Mouse (Mus musculus) layer of hippocampus, adult 2 months (tissue): Measurements from ENCODE around the gene Clpb. TPM values are rescaled to one million over a fixed set of nuclear protein-coding genes. Genes with fewer than 3 reads are reported as not detected.

Source experiments
- DNase-seq, 2 experiments: peaks; one replicate each; pipeline ENCODE4 v3.0.0; 2022; ENCODE audit warnings: low spot score in 2 of 2
- H3K27ac ChIP-seq: fragments of 200-600 bp; 2 replicates; pipeline ENCODE4 v1.8.1; 2022
- H3K4me3 ChIP-seq: fragments of 200-600 bp; 2 replicates; pipeline ENCODE4 v1.8.1; 2022; ENCODE audit warnings: mild to moderate bottlenecking
- CTCF ChIP-seq: fragments of 200-600 bp; conservative IDR thresholded peaks from 2 replicates; pipeline ENCODE4 v1.8.1; 2022; ENCODE audit warnings: antibody characterized with exemption, mild to moderate bottlenecking, moderate library complexity
- total RNA-seq, 2 experiments: library from RNA; stranded (reverse); gene quantifications; 2 replicates each; pipeline ENCODE4 v1.2.3; 2021

Clpb gene
- total RNA-seq, 2 experiments from 2014 or later, result 53.5 to 55.0 TPM

- DNase-seq, result no peak
- no peak for TF ChIP-seq CTCF
- H3K27ac ChIP-seq, result no peak overlapping the region
- H3K4me3 ChIP-seq, result no peak overlapping the region
Measured at GRCm38 (mm10) chr7:101753492-101753891, 90.1 kb downstream of the Clpb start.

GRCm38 (mm10) chr7:101754416-101754815 is 91.0 kb downstream of the Clpb start:
- Histone ChIP-seq H3K27ac (no peak overlapping the region), H3K4me3 (no peak overlapping the region)
- TF ChIP-seq CTCF, result no peak
- DNase-seq, result no peak

DNA sequence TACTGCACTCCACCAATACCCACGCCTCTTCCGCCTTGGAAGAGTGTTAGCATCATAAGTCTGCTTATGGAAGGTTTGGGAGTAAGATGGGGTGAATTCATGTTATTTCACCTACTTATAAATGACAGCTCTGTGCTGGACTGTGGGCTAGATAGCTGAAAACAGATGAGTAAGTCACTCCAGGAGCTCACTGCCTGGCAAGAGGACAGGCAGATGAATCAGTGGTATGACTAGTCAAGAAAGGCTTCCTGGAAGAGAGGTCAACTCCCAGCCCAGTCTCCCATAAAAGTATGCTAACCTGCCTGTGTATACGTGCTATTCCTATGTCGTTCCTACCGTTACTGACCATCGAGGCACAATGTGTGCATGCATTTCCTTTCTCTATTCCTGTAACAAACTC is 91.9 kb downstream of the Clpb start:
- no peak for DNase-seq
- no peak overlapping the region for H3K4me3 ChIP-seq
- no peak overlapping the region for H3K27ac ChIP-seq
- no peak for TF ChIP-seq CTCF

GRCm38 (mm10) chr7:101761899-101762780 is 98.7 kb downstream of the Clpb start:
- H3K27ac ChIP-seq, result no peak overlapping the region
- no peak overlapping the region for H3K4me3 ChIP-seq
- no peak for TF ChIP-seq CTCF
- peak in 1 of 2 experiments; percentile 27 for DNase-seq

DNA sequence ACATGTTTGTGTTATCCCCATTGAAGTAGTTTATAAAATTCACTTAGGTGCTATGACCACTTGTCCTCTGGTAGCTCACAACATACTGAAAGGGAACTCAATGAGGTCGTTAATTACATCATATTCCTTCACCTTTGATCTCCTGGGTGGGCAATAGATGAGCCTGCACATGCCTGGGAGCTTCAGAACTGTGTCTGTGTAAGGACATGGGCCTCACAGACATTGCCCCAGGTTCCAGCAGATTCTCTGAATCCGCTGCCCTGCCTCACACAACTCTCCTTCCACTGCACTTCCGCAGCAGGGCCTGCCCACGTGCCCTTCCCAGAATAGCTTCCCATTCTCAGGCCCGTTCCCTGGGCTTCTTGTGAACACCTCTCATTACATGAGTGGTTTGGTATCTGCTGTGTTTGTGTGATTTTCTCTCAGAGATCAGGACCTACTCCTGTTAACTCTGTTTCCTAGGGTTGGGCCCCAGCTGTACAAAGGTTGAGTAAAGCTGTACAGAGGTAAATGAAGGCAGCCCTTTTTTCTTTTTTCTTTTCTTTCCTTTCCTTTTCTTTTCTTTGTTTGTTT is 104.0 kb downstream of the Clpb start:
- Histone ChIP-seq H3K4me3 (no peak overlapping the region), H3K27ac (no peak overlapping the region)
- no peak for DNase-seq
- no peak for TF ChIP-seq CTCF

DNA sequence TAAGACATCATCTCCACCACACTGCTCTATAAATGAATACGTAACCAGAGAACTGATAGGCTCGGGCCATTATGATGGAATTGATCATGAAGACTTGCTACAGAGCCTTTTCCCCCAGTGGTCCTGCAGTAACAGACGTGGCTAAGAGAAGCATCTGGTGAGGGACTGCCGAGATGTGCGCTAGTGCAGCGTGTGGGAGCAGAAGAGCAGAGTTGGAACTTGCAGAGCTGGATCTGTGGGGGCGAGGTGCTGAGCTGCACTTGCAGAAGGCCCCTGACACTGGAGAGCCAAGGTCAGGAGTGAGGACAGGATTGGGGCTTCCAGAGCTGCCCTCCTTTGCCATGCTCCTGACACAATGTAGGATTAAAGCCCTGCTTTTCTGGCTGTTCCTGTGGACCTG is 106.6 kb downstream of the Clpb start:
- TF ChIP-seq CTCF, result no peak
- DNase-seq, result peak; percentile 19 to 41
- Histone ChIP-seq H3K27ac (peak overlapping the region; percentile 78), H3K4me3 (no peak overlapping the region)

DNA sequence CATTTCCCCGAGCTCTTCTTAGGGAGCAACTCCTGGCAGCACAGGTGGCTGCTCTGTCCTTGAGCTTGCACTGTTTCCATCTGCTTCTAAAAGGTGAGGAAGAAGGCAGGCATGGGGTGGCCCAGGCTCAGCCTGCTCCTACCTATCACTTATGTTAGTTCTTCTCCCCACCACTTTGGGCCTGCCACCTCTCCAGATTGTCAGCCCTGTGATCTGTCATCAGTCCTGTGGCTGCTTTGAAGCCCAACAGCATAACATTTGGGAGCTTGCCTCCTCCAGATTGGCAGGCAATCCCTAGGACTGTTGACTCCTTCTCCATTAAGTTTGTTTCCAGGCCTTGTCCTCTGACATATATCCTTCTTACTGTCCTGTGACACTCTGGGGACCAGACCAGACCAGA is 108.2 kb downstream of the Clpb start:
- DNase-seq, result no peak
- H3K4me3 ChIP-seq, result no peak overlapping the region
- peak overlapping the region; percentile 78 for H3K27ac ChIP-seq
- no peak for TF ChIP-seq CTCF

GRCm38 (mm10) chr7:101772687-101773086 is 109.3 kb downstream of the Clpb start:
- DNase-seq, result peak; percentile 58 to 67

GRCm38 (mm10) chr7:101777053-101777452 is 113.6 kb downstream of the Clpb start:
- Histone ChIP-seq H3K27ac (no peak overlapping the region), H3K4me3 (no peak overlapping the region)
- TF ChIP-seq CTCF, result no peak
- no peak for DNase-seq

More at GRCm38 (mm10) chr7:101772687-101773086, 109.3 kb downstream of the Clpb start:
- Histone ChIP-seq H3K27ac (peak overlapping the region; percentile 78), H3K4me3 (no peak overlapping the region)
- no peak for TF ChIP-seq CTCF

DNA sequence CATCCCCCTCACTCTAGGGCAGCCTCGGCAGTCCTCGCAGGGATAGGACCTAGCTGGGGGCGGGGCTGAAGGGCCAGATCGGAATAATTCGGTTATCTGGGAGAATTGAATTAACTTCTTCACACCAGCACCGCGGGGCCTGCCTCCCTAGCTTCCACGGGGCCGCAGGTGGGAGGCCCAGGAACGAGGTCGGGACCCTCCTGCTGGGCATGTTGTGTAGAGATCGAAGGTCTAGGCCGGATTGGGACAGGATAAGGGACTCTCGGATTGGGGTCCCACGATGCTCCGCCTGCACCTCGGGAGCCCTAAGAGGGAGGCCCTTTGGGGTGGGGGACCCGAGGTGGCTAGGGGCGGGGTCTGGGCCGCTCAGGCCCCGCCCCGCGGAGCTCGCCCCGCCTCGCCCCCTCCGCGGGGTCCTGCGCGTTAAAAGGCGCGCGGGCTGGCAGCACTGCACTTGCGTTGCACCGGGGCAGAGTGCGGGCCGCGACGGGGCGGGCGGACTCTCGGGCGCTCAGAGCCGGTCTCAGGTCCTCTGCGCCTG is 154.5 kb downstream of the Clpb start, which contains the start of gene Phox2a:
TSS of gene Phox2a (plus strand) at position 453 of the 541 bp plus-strand sequence.
- no peak for DNase-seq
- no peak for TF ChIP-seq CTCF
- Histone ChIP-seq H3K4me3 (peak within 1 kb of the TSS; percentile 20; the same call in 1 of the 2 replicates), H3K27ac (no peak within 1 kb of the TSS)

- H3K27ac ChIP-seq, result no peak overlapping the region
- no peak for TF ChIP-seq CTCF
- H3K4me3 ChIP-seq, result peak overlapping the region; percentile 19; the same call in 1 of the 2 replicates
Measured at GRCm38 (mm10) chr7:101820295-101821030, 157.0 kb downstream of the Clpb start.

DNA sequence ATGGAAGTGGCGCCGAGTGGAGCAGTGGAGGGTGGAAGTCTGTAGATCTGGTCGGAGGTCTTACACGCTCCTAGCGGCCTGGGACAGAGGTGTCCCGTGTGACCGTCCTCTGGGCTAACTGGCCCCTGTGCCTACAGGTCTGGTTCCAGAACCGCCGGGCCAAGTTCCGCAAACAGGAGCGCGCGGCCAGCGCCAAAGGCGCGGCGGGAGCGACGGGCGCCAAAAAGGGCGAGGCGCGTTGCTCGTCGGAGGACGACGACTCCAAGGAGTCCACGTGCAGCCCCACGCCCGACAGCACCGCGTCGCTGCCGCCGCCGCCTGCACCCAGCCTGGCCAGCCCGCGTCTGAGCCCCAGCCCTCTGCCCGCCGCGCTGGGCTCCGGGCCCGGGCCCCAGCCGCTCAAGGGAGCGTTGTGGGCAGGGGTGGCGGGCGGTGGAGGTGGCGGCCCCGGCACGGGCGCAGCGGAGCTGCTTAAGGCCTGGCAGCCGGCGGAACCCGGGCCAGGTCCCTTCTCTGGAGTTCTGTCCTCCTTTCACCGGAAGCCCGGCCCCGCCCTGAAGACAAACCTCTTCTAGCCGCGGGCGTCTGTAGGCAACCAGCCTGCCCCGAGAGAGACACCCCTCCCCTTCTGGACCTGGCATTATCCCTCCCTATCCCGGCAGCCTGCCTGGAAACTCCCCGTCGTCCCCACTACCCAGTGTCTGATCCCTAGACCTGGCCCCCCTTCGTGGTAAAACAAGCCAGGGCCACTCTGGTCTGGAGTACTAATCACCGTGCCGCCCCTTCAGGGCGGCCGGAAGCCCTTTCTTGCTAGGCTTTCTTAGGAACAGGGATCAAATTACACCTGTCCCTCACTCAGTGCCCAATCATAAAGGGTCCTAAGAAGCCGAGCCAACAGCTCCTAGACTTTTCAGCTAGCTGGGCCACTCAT is 158.4 kb downstream of the Clpb start:
- TF ChIP-seq CTCF, result no peak
- H3K4me3 ChIP-seq, result peak overlapping the region; percentile 38
- DNase-seq, result no peak
- no peak overlapping the region for H3K27ac ChIP-seq

More at GRCm38 (mm10) chr7:101820295-101821030, 157.0 kb downstream of the Clpb start:
- DNase-seq, result no peak
